Mouse (Mus musculus): ENCODE results near the gene Tstd2. TPM values are rescaled to one million over a fixed set of nuclear protein-coding genes. Genes with fewer than 3 reads are reported as not detected.

Tstd2 gene
- polyA plus RNA-seq, 1 experiment from 2014 or later, result 32.7 TPM

GRCm38 (mm10) chr4:46092429-46093076, 45.9 kb downstream of the Tstd2 start:
- 78% methylated on average over 5 of the region's 5 CpGs for WGBS
- Histone ChIP-seq H3K4me2 (ENCODE audit: low read depth, low read length) (no peak overlapping the region), H3K9me3 (replicated peaks; ENCODE audit: control insufficient read depth, low read length) (no peaks in the 10 kb centered on the region), H3K9ac (ENCODE audit: low read length) (no peak overlapping the region), H3K36me3 (ENCODE audit: control insufficient read depth, insufficient read depth, low read length) (no peaks in the 10 kb centered on the region), H3K27me3 (ENCODE audit: control insufficient read depth, insufficient read depth, low read length) (0 out of 2 replicates have a peak, but pooled peaks cover 3% of the 10 kb centered on the region), H3K4me3 (replicated peaks; ENCODE audit: low read length) (no peak overlapping the region), H3K4me1 (ENCODE audit: control insufficient read depth, insufficient read depth, low read length) (no peaks in the 10 kb centered on the region), H3K27ac (ENCODE audit: low read length) (no peak overlapping the region)
- no peak for ATAC-seq (ENCODE audit: insufficient read depth, low FRiP score)

- WGBS, result 86% methylated on average over 14 of the region's 14 CpGs
Observed at GRCm38 (mm10) chr4:46089524-46090125, 48.9 kb downstream of the Tstd2 start.

GRCm38 (mm10) chr4:46087852-46088251, 50.6 kb downstream of the Tstd2 start:
- Histone ChIP-seq H3K36me3 (ENCODE audit: control insufficient read depth, insufficient read depth, low read length) (no peaks in the 10 kb centered on the region), H3K27ac (ENCODE audit: low read length) (no peak overlapping the region), H3K9me3 (replicated peaks; ENCODE audit: control insufficient read depth, low read length) (no peaks in the 10 kb centered on the region), H3K4me3 (replicated peaks; ENCODE audit: low read length) (no peak overlapping the region), H3K4me1 (ENCODE audit: control insufficient read depth, insufficient read depth, low read length) (no peaks in the 10 kb centered on the region), H3K9ac (ENCODE audit: low read length) (no peak overlapping the region), H3K4me2 (ENCODE audit: low read depth, low read length) (no peak overlapping the region), H3K27me3 (ENCODE audit: control insufficient read depth, insufficient read depth, low read length) (no peaks in the 10 kb centered on the region)
- ATAC-seq (ENCODE audit: insufficient read depth, low FRiP score), result peak; percentile 41; the same call in 1 of the 2 replicates
- 32% methylated on average over 5 of the region's 5 CpGs for WGBS

More at GRCm38 (mm10) chr4:46089524-46090125, 48.9 kb downstream of the Tstd2 start:
- Histone ChIP-seq H3K27ac (ENCODE audit: low read length) (no peak overlapping the region), H3K9ac (ENCODE audit: low read length) (no peak overlapping the region), H3K27me3 (ENCODE audit: control insufficient read depth, insufficient read depth, low read length) (no peaks in the 10 kb centered on the region), H3K4me3 (replicated peaks; ENCODE audit: low read length) (no peak overlapping the region), H3K4me2 (ENCODE audit: low read depth, low read length) (no peak overlapping the region), H3K4me1 (ENCODE audit: control insufficient read depth, insufficient read depth, low read length) (no peaks in the 10 kb centered on the region), H3K9me3 (replicated peaks; ENCODE audit: control insufficient read depth, low read length) (no peaks in the 10 kb centered on the region), H3K36me3 (ENCODE audit: control insufficient read depth, insufficient read depth, low read length) (no peaks in the 10 kb centered on the region)
- no peak for ATAC-seq (ENCODE audit: insufficient read depth, low FRiP score)

- no peak overlapping the region for H3K4me3 ChIP-seq (replicated peaks; ENCODE audit: low read length)
- no peaks in the 10 kb centered on the region for H3K4me1 ChIP-seq (ENCODE audit: control insufficient read depth, insufficient read depth, low read length)
- H3K9me3 ChIP-seq (replicated peaks; ENCODE audit: control insufficient read depth, low read length), result no peaks in the 10 kb centered on the region
- H3K36me3 ChIP-seq (ENCODE audit: control insufficient read depth, insufficient read depth, low read length), result no peaks in the 10 kb centered on the region
- no peak overlapping the region for H3K27ac ChIP-seq (ENCODE audit: low read length)
- no peaks in the 10 kb centered on the region for H3K27me3 ChIP-seq (ENCODE audit: control insufficient read depth, insufficient read depth, low read length)
- no peak overlapping the region for H3K4me2 ChIP-seq (ENCODE audit: low read depth, low read length)
- WGBS, result 69% methylated on average over 7 of the region's 7 CpGs
- no peak overlapping the region for H3K9ac ChIP-seq (ENCODE audit: low read length)
- ATAC-seq (ENCODE audit: insufficient read depth, low FRiP score), result no peak
Observed at GRCm38 (mm10) chr4:46087427-46087771, 51.1 kb downstream of the Tstd2 start.

DNA sequence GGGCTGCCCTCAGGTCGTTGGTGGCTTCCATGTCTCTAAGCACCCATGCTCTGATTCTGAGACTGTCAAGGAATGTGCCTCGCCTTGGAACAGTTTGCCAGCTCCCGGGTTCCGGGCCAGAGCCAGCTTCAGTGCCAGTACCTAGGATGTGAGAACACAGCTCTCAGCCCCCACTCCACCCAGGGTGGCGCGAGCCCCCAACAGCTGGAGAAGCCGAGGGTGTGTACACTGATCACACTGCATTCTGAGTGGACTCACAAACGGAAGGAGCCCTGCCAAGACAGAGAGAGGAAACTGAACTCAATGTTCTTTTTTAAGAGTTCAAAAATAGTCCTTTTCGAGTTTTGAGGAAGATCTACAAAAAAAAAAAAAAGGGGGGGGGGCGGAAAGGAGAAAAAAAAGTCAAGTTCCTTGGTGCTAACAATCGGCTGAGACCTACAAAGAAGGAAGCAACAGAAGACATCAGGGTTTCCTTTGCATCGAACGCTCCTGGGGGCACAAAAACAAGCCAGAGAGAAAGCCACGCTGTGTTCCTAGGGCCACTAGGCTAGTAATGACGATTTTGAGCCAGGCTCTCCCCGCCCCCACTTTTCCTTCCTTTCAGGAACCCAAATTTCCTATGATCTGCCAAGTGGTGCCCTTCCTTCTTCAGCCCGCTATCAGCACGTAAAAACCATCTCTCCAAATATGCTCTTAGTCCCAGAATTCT, 51.6 kb downstream of the Tstd2 start:
- H3K4me2 ChIP-seq (ENCODE audit: low read depth, low read length), result no peak overlapping the region
- no peaks in the 10 kb centered on the region for H3K27me3 ChIP-seq (ENCODE audit: control insufficient read depth, insufficient read depth, low read length)
- no peak overlapping the region for H3K4me3 ChIP-seq (replicated peaks; ENCODE audit: low read length)
- WGBS, result 76% methylated on average over 17 of the region's 18 CpGs
- no peaks in the 10 kb centered on the region for H3K9me3 ChIP-seq (replicated peaks; ENCODE audit: control insufficient read depth, low read length)
- no peak overlapping the region for H3K9ac ChIP-seq (ENCODE audit: low read length)
- H3K4me1 ChIP-seq (ENCODE audit: control insufficient read depth, insufficient read depth, low read length), result no peaks in the 10 kb centered on the region
- ATAC-seq (ENCODE audit: insufficient read depth, low FRiP score), result no peak
- no peaks in the 10 kb centered on the region for H3K36me3 ChIP-seq (ENCODE audit: control insufficient read depth, insufficient read depth, low read length)
- no peak overlapping the region for H3K27ac ChIP-seq (ENCODE audit: low read length)

DNA sequence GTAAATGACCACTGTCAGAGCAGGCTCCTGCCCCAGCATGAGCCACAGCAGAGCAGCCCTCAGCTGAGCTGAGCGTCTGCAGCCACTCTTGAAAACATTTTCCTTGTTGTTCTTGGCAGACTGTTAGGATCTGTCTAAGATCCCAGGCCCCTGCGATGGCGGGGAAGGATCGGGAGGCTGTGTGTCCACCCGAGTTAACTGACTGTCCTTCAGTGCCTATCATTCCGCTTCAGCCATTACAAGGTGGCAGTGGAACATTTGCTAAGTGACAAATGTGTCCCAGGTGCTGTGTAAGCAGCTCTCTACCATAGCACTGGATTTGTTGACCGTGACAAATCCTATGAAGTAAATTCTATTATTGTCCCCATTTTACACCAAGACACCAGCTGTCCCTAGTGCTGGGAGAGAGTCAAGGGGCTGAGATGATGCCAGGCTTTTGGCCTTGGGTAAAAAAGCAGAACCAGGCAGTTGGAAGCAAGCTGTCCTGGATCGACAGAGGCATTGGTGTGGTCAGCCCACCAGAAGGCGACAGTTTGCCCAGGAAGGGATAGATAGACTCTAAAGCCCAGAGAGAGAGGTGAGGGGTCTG, 53.2 kb downstream of the Tstd2 start:
- no peaks in the 10 kb centered on the region for H3K4me1 ChIP-seq (ENCODE audit: control insufficient read depth, insufficient read depth, low read length)
- H3K4me3 ChIP-seq (replicated peaks; ENCODE audit: low read length), result no peak overlapping the region
- H3K27me3 ChIP-seq (ENCODE audit: control insufficient read depth, insufficient read depth, low read length), result no peaks in the 10 kb centered on the region
- WGBS, result 62% methylated on average over 9 of the region's 9 CpGs
- no peaks in the 10 kb centered on the region for H3K9me3 ChIP-seq (replicated peaks; ENCODE audit: control insufficient read depth, low read length)
- ATAC-seq (ENCODE audit: insufficient read depth, low FRiP score), result no peak
- no peak overlapping the region for H3K27ac ChIP-seq (ENCODE audit: low read length)
- no peaks in the 10 kb centered on the region for H3K36me3 ChIP-seq (ENCODE audit: control insufficient read depth, insufficient read depth, low read length)
- no peak overlapping the region for H3K4me2 ChIP-seq (ENCODE audit: low read depth, low read length)
- no peak overlapping the region for H3K9ac ChIP-seq (ENCODE audit: low read length)

DNA sequence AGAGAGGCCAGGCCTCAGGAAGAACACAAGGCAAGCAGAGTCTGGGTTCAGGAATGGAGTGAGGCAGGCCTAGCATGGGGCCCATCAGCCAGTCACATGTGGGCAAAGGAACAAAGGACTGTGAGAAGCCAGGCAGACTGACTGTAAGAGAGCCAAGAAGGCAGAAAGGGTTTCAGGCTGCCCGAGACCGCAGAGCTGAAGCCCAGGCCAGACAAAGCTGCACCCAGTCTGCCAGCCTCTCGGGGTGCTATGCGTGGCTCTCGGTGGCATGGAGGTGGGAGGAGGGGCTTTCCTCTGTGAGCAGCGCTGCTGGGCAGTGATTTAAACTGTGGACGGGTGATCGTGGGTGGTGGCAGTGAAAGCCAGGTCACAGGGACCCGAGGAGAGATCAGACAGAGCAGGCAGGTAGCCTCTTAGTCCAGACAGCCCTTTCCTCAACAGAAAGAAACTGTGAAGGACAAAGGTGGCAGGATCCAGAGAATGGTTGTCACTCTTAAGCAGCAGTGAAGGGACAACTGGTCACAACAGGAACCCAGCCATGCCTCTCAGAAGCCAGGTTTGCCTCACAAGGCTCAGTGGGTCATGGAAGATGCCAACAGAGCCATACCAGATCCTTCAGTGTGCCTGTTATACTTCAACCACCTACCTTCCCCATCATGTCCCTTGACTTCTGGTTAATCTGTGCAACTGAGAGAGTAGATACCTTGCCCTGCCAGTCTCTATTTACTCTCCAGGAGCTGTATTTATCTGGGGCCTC, 53.9 kb downstream of the Tstd2 start:
- Histone ChIP-seq H3K4me3 (replicated peaks; ENCODE audit: low read length) (no peak overlapping the region), H3K27ac (ENCODE audit: low read length) (no peak overlapping the region), H3K9me3 (replicated peaks; ENCODE audit: control insufficient read depth, low read length) (no peaks in the 10 kb centered on the region), H3K4me2 (ENCODE audit: low read depth, low read length) (no peak overlapping the region), H3K36me3 (ENCODE audit: control insufficient read depth, insufficient read depth, low read length) (no peaks in the 10 kb centered on the region), H3K9ac (ENCODE audit: low read length) (no peak overlapping the region), H3K4me1 (ENCODE audit: control insufficient read depth, insufficient read depth, low read length) (no peaks in the 10 kb centered on the region), H3K27me3 (ENCODE audit: control insufficient read depth, insufficient read depth, low read length) (no peaks in the 10 kb centered on the region)
- WGBS, result 64% methylated on average over 9 of the region's 9 CpGs
- no peak for ATAC-seq (ENCODE audit: insufficient read depth, low FRiP score)

GRCm38 (mm10) chr4:46082555-46082954, 55.9 kb downstream of the Tstd2 start:
- Histone ChIP-seq H3K9ac (ENCODE audit: low read length) (no peak overlapping the region), H3K27ac (ENCODE audit: low read length) (no peak overlapping the region), H3K9me3 (replicated peaks; ENCODE audit: control insufficient read depth, low read length) (no peaks in the 10 kb centered on the region), H3K4me1 (ENCODE audit: control insufficient read depth, insufficient read depth, low read length) (no peaks in the 10 kb centered on the region), H3K36me3 (ENCODE audit: control insufficient read depth, insufficient read depth, low read length) (no peaks in the 10 kb centered on the region), H3K4me3 (replicated peaks; ENCODE audit: low read length) (no peak overlapping the region), H3K27me3 (ENCODE audit: control insufficient read depth, insufficient read depth, low read length) (no peaks in the 10 kb centered on the region), H3K4me2 (ENCODE audit: low read depth, low read length) (no peak overlapping the region)
- no peak for ATAC-seq (ENCODE audit: insufficient read depth, low FRiP score)
- WGBS, result 66% methylated on average over 11 of the region's 11 CpGs

All from stomach, embryonic 16.5 days (tissue).